Mouse (Mus musculus): ENCODE data around the gene Slc24a2. TPM values are rescaled to one million over a fixed set of nuclear protein-coding genes. Genes with fewer than 3 reads are reported as not detected.
A peak's percentile ranks its signal among the peaks of the same experiment; 100 is the strongest.

Gene Slc24a2
- polyA plus RNA-seq, 1 experiment: not detected

- 68% methylated on average over 9 of the region's 9 CpGs for WGBS
- H3K4me1 ChIP-seq (ENCODE audit: control insufficient read depth, insufficient read depth, insufficient read length, low read length): no peaks in the 10 kb centered on the region
- TF ChIP-seq POLR2A (IDR thresholded peaks at IDR 0.05; ENCODE audit: low read depth, low read length): no peak
- TF ChIP-seq CTCF (IDR thresholded peaks at IDR 0.05; ENCODE audit: extremely low read depth, insufficient read length, insufficient replicate concordance, low read depth, low read length): no peak
- H3K4me3 ChIP-seq (ENCODE audit: low read depth, low read length): no peak overlapping the region
- no peak overlapping the region for H3K27ac ChIP-seq (ENCODE audit: insufficient read depth, low read depth, low read length)
- H3K27me3 ChIP-seq (ENCODE audit: control insufficient read depth, insufficient read depth, low read length): no peaks in the 10 kb centered on the region
- H3K36me3 ChIP-seq (ENCODE audit: control insufficient read depth, insufficient read depth, low read length): no peaks in the 10 kb centered on the region
Measured at GRCm38 (mm10) chr4:87018073-87018997, 211.9 kb downstream of the Slc24a2 start.

DNA sequence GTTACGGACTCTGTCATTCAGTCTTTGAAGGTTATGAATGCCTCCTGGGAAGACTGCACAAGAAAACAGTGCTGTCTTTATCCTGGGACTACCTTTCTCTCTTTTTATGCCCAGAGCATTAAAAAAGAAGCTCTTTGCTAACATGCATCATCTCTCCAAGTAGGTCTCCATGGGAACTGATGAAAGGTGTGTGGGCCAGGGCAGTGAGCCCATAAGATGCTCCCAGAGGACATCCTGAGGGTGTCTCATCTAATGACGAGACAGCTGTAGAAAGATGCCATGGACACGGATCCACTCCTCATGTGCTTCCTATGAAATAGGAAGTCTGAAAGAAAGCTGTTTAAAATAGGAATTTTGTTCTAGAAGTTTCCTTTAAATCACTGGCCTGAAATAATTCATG lies 212.8 kb downstream of the Slc24a2 start:
- Histone ChIP-seq H3K36me3 (ENCODE audit: control insufficient read depth, insufficient read depth, low read length) (no peaks in the 10 kb centered on the region), H3K4me3 (ENCODE audit: low read depth, low read length) (no peak overlapping the region), H3K4me1 (ENCODE audit: control insufficient read depth, insufficient read depth, insufficient read length, low read length) (no peaks in the 10 kb centered on the region), H3K27ac (ENCODE audit: insufficient read depth, low read depth, low read length) (no peak overlapping the region), H3K27me3 (ENCODE audit: control insufficient read depth, insufficient read depth, low read length) (no peaks in the 10 kb centered on the region)
- TF ChIP-seq CTCF (IDR thresholded peaks at IDR 0.05; ENCODE audit: extremely low read depth, insufficient read length, insufficient replicate concordance, low read depth, low read length) (no peak), POLR2A (IDR thresholded peaks at IDR 0.05; ENCODE audit: low read depth, low read length) (no peak)
- WGBS: 78% methylated on average over 3 of the region's 3 CpGs

- Histone ChIP-seq H3K4me3 (ENCODE audit: low read depth, low read length) (no peak overlapping the region), H3K27me3 (ENCODE audit: control insufficient read depth, insufficient read depth, low read length) (no peaks in the 10 kb centered on the region)
- WGBS: 69% methylated on average over 4 of the region's 4 CpGs
Measured at GRCm38 (mm10) chr4:87015746-87016145, 214.5 kb downstream of the Slc24a2 start.

GRCm38 (mm10) chr4:87013721-87014620 lies 216.3 kb downstream of the Slc24a2 start:
- H3K4me3 ChIP-seq (ENCODE audit: low read depth, low read length): no peak overlapping the region
- no peaks in the 10 kb centered on the region for H3K36me3 ChIP-seq (ENCODE audit: control insufficient read depth, insufficient read depth, low read length)
- H3K27me3 ChIP-seq (ENCODE audit: control insufficient read depth, insufficient read depth, low read length): no peaks in the 10 kb centered on the region
- 77% methylated on average over 7 of the region's 7 CpGs for WGBS
- no peak for TF ChIP-seq POLR2A (IDR thresholded peaks at IDR 0.05; ENCODE audit: low read depth, low read length)
- no peak for TF ChIP-seq CTCF (IDR thresholded peaks at IDR 0.05; ENCODE audit: extremely low read depth, insufficient read length, insufficient replicate concordance, low read depth, low read length)
- no peaks in the 10 kb centered on the region for H3K4me1 ChIP-seq (ENCODE audit: control insufficient read depth, insufficient read depth, insufficient read length, low read length)
- H3K27ac ChIP-seq (ENCODE audit: insufficient read depth, low read depth, low read length): no peak overlapping the region

More at GRCm38 (mm10) chr4:87015746-87016145, 214.5 kb downstream of the Slc24a2 start:
- H3K36me3 ChIP-seq (ENCODE audit: control insufficient read depth, insufficient read depth, low read length): no peaks in the 10 kb centered on the region
- TF ChIP-seq CTCF (IDR thresholded peaks at IDR 0.05; ENCODE audit: extremely low read depth, insufficient read length, insufficient replicate concordance, low read depth, low read length): no peak
- no peak for TF ChIP-seq POLR2A (IDR thresholded peaks at IDR 0.05; ENCODE audit: low read depth, low read length)
- H3K4me1 ChIP-seq (ENCODE audit: control insufficient read depth, insufficient read depth, insufficient read length, low read length): no peaks in the 10 kb centered on the region
- H3K27ac ChIP-seq (ENCODE audit: insufficient read depth, low read depth, low read length): no peak overlapping the region

GRCm38 (mm10) chr4:86992470-86992869 lies 237.8 kb downstream of the Slc24a2 start:
- H3K27ac ChIP-seq (ENCODE audit: insufficient read depth, low read depth, low read length): no peak overlapping the region
- no peak overlapping the region for H3K4me3 ChIP-seq (ENCODE audit: low read depth, low read length)
- 53% methylated on average over 3 of the region's 3 CpGs for WGBS
- H3K36me3 ChIP-seq (ENCODE audit: control insufficient read depth, insufficient read depth, low read length): no peaks in the 10 kb centered on the region
- TF ChIP-seq POLR2A (IDR thresholded peaks at IDR 0.05; ENCODE audit: low read depth, low read length): no peak
- TF ChIP-seq CTCF (IDR thresholded peaks at IDR 0.05; ENCODE audit: extremely low read depth, insufficient read length, insufficient replicate concordance, low read depth, low read length): peak; percentile 29; the same call in 1 of the 2 replicates
- no peaks in the 10 kb centered on the region for H3K4me1 ChIP-seq (ENCODE audit: control insufficient read depth, insufficient read depth, insufficient read length, low read length)
- no peaks in the 10 kb centered on the region for H3K27me3 ChIP-seq (ENCODE audit: control insufficient read depth, insufficient read depth, low read length)

DNA sequence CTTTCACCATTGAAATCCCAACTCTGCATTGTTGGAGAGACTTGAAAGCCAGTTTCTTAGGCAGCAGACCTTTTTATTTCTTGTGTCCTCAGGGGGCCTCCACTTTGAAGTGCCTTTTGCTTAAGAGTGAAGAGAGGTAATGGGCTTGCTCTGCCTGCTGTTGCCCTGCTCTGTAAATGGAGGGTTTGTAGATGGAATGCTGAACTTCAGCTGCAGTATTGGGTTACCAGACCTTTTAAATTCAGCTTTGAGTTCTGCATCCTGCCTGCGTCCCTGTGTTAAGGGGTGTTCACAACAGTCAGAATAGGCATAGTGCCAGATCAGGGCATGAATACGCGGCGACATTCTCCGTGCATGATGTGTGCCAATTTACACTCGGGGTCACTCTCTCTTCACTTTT lies 241.0 kb downstream of the Slc24a2 start:
- Histone ChIP-seq H3K4me1 (ENCODE audit: control insufficient read depth, insufficient read depth, insufficient read length, low read length) (no peaks in the 10 kb centered on the region), H3K4me3 (ENCODE audit: low read depth, low read length) (no peak overlapping the region), H3K36me3 (ENCODE audit: control insufficient read depth, insufficient read depth, low read length) (no peaks in the 10 kb centered on the region), H3K27ac (ENCODE audit: insufficient read depth, low read depth, low read length) (no peak overlapping the region), H3K27me3 (ENCODE audit: control insufficient read depth, insufficient read depth, low read length) (no peaks in the 10 kb centered on the region)
- WGBS: 81% methylated on average over 6 of the region's 6 CpGs
- TF ChIP-seq CTCF (IDR thresholded peaks at IDR 0.05; ENCODE audit: extremely low read depth, insufficient read length, insufficient replicate concordance, low read depth, low read length) (no peak), POLR2A (IDR thresholded peaks at IDR 0.05; ENCODE audit: low read depth, low read length) (no peak)
